Mouse (Mus musculus) layer of hippocampus, adult 18-20 months (tissue): ENCODE measurements at regions not wholly inside any gene's neighbourhood (a gene's known extent, or its start where the extent isn't known, plus 50 kb on each side); places are given as distances from the start of the nearest gene placed in this dataset.
A peak's percentile ranks its signal among the peaks of the same experiment; 100 is the strongest.

ENCODE experiments used
- DNase-seq, 2 experiments: peaks; one replicate each; pipeline ENCODE4 v3.0.0; 2022; ENCODE audit warnings: low spot score in 2 of 2

- DNase-seq, result no peak
These were observed 75.7 kb downstream of the Ankrd16 start for GRCm38 (mm10) chr2:11853210-11853973.

DNA sequence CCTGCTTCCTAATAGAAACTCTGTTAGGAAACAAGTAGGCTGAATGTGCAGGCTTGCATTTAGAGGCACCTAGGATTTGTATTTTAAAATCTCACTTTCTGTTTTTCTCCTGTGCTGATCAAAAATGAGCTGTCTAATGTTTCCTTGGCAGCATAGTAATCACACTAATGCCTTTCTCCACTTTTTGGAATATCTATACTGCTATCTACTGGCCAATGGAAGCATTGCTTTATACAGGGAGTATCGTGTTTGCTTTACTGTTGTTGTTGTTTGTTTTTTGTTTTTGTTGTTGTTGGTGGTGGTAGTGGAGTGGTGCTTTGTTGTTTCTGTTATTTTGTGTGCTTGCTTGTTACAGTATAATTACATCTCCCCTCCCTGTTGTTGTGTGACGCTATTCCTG is 92.3 kb downstream of the Ankrd16 start:
- peak in 1 of 2 experiments; percentile 11 for DNase-seq

DNA sequence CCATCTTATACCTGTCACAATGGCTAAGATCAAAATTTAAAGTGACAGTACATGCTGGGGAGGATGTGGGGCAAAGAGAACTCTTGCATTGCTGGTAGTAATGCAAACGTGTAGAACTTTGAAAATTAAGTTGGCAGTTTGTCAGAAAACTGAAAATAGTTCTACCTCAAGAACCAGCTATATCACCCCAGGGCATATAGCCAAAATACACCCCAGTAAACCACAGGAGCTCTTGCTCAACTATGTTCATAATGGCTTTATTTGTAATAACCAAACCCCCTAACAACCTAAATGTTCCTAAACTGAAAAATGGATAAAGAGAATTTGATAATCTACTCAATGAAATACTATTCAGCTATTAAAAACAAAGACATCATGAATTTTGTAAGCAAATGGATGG is 102.3 kb downstream of the Ankrd16 start:
- DNase-seq, result no peak

DNA sequence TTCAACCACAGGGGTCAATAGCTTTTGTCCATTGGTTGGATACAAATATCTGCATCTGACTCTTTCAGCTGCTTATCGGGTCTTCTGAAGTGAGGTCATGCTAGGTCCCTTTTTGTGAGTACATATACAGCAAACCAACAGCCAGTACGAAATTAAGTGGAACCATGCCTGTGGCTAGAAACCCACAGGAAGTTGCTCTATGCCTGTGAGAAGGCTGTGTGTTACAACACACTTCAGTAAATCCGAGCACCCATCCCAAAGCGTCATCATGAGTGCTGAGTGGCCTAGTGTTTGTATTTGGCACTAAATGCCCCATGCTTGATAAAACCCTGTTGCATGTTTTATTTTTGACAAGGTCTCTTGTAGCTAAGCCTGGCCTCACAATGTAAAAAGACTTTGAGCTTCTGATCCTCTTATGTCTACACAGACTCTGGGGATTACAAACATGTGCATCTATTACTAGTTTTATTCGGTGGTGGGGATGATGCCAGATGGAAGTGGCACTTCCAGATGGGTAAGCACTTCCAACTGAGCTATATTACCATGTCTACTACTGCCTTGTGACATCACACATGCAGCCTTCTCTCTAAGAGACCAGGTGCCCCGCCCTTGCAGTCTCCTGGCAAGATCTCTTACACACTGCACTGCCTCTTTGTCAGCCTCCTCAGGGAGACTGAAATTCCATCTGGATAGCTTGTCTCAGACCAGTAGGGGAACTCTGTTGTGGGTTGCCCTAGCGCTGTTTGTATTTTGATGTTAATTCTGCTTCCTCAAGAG is 117.3 kb downstream of the Ankrd16 start:
- DNase-seq, result peak in 1 of 2 experiments; percentile 3

GRCm38 (mm10) chr2:11899698-11900660 is 122.3 kb downstream of the Ankrd16 start:
- DNase-seq, result no peak

DNA sequence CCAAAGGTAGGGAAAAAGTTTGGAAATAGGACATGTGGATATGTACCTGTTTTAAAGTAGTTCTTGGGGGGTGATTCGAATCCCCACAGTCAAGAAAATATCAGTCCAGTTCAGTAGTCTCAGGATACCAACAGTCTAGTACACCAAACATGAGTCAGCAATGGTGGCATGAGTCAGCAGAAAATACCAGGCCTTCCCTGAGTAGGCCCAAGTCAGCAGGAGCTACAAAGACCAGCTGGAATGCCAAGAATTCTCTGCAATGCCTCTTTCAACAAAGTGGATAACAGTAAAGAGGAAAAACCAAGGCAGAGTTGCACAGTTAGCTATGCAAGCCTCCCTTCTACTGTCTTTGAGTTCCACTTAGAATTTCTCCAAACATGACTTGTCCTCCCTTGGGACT is 137.1 kb downstream of the Ankrd16 start:
- no peak for DNase-seq

GRCm38 (mm10) chr2:11917373-11917772 is 139.7 kb downstream of the Ankrd16 start:
- no peak for DNase-seq

DNA sequence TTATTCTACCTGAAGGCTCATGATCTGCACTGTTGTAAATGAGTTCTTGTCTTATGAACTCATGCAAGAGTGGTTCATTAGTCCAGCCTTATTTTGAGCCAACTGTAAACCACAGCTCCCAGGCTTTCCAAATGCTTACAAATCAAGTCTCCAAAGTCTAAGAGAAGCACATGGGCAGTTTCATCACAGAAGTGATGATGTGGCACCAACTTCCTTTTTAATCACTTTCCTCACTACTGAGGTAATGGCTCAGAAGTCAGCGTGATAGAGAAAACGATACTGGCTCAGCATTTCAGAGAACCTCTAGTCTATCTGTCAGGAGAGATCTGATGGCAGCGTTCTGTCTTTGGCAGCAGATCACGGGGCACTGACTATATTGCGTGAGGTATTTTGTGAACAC is 140.4 kb downstream of the Ankrd16 start:
- DNase-seq, result no peak

DNA sequence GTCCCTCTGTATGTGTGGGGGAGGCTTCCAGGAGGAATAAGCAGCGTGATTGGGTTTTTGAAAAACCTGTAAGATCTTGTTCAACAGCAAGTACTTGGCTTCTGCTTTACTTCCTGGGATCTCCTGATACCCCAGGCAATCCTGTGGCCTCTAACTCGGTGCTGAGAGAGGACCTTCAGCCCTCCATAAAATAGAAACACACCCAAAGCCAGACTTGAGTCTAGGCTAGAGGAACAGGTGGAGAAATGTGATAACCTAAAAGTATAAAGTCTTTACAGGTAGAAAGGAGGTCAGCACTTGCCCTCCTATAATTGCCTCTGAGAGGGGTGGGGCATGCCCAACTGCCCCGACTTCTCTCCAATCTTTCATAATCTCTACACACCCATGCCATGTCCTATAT is 183.1 kb downstream of the Ankrd16 start:
- DNase-seq, result no peak

DNA sequence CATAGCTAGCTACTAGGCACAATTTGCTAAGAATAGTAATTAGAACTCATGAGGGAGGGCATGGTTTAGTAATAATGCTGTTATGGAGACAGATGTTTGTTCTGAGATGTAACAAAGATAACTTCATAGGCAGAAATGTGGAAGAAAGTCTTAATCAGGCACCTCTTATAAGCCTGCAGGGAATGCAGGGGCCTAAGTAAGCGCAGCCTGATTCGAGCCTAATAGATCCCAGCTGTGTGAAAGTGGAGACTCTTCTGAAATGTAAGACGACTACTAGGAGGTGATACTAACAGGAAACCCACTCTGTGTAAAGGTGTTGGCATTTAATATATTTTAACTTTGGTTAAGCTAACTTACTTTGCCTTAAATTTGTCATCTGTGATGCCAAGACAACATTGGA is 187.7 kb downstream of the Ankrd16 start:
- DNase-seq, result no peak

- DNase-seq, result no peak
These were observed 189.3 kb downstream of the Ankrd16 start for GRCm38 (mm10) chr2:11967001-11967400.

DNA sequence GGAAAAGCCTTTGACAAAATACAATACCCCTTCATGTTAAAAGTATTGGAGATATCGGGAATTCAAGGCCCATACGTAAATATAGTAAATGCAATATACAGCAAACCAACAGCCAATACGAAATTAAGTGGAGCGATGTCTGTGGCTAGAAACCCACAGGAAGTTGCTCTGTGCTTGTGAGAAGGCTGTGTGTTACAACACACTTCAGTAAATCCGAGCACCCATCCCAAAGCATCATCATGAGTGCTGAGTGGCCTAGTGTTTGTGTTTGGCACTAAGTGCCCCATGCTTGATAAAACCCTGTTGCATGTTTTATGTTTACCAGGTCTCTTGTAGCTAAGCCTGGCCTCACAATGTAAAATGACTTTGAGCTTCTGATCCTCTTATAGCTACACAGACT is 194.3 kb downstream of the Ankrd16 start:
- no peak for DNase-seq

DNA sequence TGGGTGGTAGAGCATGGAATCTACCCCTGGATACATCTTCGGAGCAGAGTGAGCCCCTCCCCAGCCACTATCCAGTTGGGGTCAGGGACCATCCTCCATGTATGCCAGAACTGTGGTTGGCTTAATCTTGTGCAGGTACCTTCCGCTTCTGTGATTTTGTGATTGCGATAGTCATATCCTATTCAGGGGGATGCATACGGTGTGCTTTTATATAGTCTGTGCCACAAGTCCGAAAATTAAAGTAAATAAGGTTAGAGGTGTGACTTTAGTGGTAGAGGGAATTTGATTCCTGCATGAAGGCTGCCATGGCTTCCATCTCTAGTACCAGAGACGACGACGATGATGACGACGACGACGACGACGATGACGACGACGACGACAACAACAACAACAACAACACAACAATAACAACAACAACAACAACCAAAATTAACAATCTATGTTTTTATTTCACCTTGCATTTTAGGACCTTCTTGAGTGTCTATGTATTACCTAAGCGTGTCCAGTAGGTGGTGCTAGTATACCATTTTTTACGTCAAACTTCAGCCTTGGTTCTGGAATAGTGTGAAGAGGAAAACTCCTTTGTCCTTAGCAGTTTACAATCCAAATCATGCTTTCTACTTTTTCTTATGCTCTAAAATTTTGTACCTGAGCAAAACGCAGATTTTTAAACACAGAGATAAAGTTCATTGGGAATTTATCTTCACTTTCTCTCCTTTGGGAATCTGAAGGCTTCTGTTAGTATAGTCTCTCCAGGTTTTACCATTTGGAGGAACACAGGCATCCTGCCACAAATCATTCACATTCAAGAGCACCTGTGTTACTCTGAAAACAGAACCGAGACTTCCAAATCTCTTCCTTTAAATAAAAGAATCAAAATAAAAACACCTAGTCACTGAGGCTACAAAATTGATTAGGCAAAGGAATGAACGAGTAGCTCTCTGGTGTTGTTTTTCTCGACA is 224.5 kb downstream of the Ankrd16 start:
- peak in 1 of 2 experiments; percentile 21 for DNase-seq

GRCm38 (mm10) chr2:12004330-12004729 is 226.7 kb downstream of the Ankrd16 start:
- DNase-seq, result no peak

- DNase-seq, result no peak
These were observed 229.5 kb downstream of the Ankrd16 start for GRCm38 (mm10) chr2:12007201-12007600.

DNA sequence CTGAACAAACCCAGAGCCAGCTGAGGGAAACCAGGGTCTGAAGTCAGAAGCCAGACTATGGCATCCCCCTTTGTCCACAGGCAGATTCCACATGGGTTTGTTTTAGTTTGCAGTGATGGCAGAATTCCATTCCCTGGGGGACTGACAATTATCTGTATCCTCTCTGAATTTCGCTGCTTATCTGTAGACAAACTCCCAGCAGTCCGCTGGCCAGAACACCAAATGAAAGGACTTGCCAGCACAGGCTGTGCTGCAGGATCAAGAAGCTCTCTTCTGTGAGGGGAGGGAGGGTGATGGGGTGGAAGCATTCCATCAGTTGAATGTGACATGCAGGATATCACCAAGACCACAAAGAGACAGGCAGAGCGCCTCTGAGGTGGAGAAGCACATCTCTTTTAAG is 233.8 kb downstream of the Ankrd16 start:
- DNase-seq, result no peak

DNA sequence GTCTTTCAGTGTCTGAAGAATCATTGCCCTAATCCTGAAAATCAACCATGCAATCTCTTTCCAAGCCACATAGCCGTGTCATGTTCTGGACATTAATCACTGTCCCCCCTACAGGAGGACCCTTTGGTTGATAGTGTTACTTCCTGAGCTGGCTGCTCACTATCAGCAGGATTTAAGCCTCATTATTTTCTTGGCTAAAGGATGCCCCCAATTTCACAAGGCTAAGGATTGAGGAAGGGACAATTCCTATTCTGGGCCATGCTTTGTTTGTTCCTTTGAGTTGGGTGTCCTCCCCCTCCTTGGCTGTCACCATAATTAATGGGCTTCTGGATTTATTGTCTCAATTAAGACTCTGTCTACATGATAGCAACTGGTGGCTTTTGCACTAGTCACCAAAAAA is 241.9 kb downstream of the Ankrd16 start:
- DNase-seq, result no peak

GRCm38 (mm10) chr2:12023402-12024111 is 245.9 kb downstream of the Ankrd16 start:
- DNase-seq, result no peak

DNA sequence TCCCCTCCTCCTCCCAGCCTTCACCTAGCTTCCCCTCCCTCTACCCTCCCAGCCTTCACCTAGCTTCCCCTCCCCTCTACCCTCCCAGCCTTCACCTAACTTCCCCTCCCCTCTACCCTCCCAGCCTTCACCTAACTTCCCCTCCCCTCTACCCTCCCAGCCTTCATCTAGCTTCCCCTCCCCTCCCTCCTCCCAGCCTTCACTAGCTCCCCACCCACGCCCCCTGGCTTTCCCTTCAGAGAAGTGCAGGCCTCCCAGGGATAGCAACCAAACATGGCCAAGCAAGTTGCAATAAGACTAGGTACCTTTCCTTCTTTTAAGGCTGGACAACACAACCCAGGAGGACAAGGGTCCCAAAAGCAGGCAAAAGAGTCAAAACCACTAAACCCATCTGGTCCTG is 248.5 kb downstream of the Ankrd16 start:
- no peak for DNase-seq
